Mouse (Mus musculus) hindbrain, embryonic 14.5 days (tissue): ENCODE results near the gene Card14. TPM values are rescaled to one million over a fixed set of nuclear protein-coding genes. Genes with fewer than 3 reads are reported as not detected.

ENCODE experiments used
- ATAC-seq: fragments of 200-750 bp; cut with Nextera tagmentation; 2 replicates; pipeline ENCODE4 v1.8.0; 2017; ENCODE audit warnings: moderate number of reproducible peaks, mild to moderate bottlenecking, moderate TSS enrichment, moderate library complexity; ENCODE audit not compliant: low FRiP score
- DNase-seq: peaks from one replicate; pipeline ENCODE4 v3.0.0-alpha.2; 2015; ENCODE audit warnings: low spot score
- H3K27ac ChIP-seq: fragments of 300-500 bp; sonication (generic); 2 replicates; pipeline ENCODE4 v1.5.1; 2014; ENCODE audit warnings: mild to moderate bottlenecking, moderate library complexity
- H3K27me3 ChIP-seq: fragments of 300-500 bp; sonication (generic); 2 replicates; pipeline ENCODE4 v1.6.1; 2014; ENCODE audit warnings: mild to moderate bottlenecking, low read length, mixed read lengths; ENCODE audit not compliant: control insufficient read depth, insufficient read depth
- H3K36me3 ChIP-seq: fragments of 300-500 bp; sonication (generic); replicated peaks from 2 replicates; pipeline ENCODE4 v1.6.1; 2014; ENCODE audit not compliant: control insufficient read depth, insufficient read depth
- H3K4me1 ChIP-seq: fragments of 300-500 bp; sonication (generic); replicated peaks from 2 replicates; pipeline ENCODE4 v1.6.1; 2014; ENCODE audit warnings: antibody characterized with exemption, low read length, mixed read lengths; ENCODE audit not compliant: control insufficient read depth, insufficient read depth
- H3K4me2 ChIP-seq: fragments of 300-500 bp; sonication (generic); replicated peaks from 2 replicates; pipeline ENCODE4 v1.6.1; 2014; ENCODE audit warnings: mild to moderate bottlenecking, moderate library complexity
- H3K4me3 ChIP-seq: fragments of 300-500 bp; sonication (generic); replicated peaks from 2 replicates; pipeline ENCODE4 v1.5.1; 2014; ENCODE audit warnings: mild to moderate bottlenecking, low read length
- H3K9ac ChIP-seq: fragments of 300-500 bp; sonication (generic); 2 replicates; pipeline ENCODE4 v1.6.1; 2014
- H3K9me3 ChIP-seq: fragments of 300-500 bp; sonication (generic); 2 replicates; pipeline ENCODE4 v1.6.1; 2016; ENCODE audit warnings: low read length; ENCODE audit not compliant: control insufficient read depth
- WGBS: fragments of 180-500 bp; shearing (Covaris S2); extraction: QIAGEN DNeasy Blood & Tissue Kit; methylation state at CpG from one replicate; pipeline ENCODE4 v1.1.7; 2014; 5-methylcytosine and 5-hydroxymethylcytosine counted together
- polyA plus RNA-seq: library from polyadenylated mRNA; unstranded; fragments of >200 nt; fragmentation: Nextera tagmentation; extraction: Ambion mirVana; gene quantifications from 2 replicates; pipeline ENCODE4 v1.2.1, GENCODE M21; 2014

Card14 gene
- polyA plus RNA-seq, 1 experiment from 2014 or later, result 0.16 TPM

DNA sequence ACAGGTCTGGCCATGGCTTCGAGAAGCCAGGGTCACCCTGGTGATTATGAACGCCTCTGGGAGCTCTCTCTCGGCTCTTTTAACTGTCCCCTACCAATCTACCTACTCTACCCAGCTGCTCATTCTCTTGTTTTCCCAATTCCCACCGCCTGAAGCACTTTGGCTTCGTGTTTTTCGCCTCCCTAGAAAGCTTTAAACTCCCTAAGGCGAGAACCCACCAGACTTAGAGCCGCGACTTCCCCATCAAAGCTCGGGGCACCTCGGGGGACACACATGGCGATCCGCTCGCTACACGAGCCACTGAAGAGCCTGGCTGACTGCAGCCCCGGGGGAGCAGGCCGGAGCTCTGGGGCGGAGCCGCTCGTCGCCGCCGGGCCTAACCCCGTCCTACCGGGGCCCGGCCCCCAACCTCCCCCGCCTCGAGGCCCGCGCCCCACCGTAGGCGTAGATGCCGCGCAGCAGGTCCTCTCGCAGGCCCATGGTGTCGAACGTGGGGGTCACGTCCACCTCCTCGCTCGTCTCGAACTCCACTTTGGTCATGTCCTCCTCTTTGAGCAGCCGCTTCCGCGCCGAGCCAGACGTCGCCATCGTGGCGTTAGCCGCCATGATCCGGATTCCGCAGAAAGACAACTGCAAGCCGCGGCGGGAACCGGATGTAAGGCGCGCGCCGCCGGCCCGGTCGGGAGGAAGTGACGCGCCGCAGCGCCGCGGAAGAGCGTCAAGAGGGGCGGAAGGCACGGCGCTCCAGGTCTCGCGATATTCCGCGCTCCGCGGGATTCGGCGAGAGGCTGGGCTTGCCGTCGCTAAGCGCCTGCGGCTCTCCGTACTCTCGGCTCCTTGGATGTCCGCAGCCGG, 8.0 kb upstream of the Card14 start, which contains the start of gene Eif4a3:
Gene Eif4a3, minus strand, starts transcription at position 699 of the 855 bp plus-strand sequence.
- H3K9me3 ChIP-seq, result no peaks in the 10 kb centered on the region
- H3K27ac ChIP-seq, result peak within 1 kb of the TSS; percentile 94
- H3K4me3 ChIP-seq, result peak within 1 kb of the TSS; percentile 68
- H3K9ac ChIP-seq, result peak within 1 kb of the TSS; percentile 87
- DNase-seq (peak; percentile 100), ATAC-seq (peak; percentile 97)
- H3K4me2 ChIP-seq, result peak within 1 kb of the TSS; percentile 74
- under 1% methylated on average over 84 of the region's 89 CpGs for WGBS
- peaks cover 37% of the 10 kb centered on the region for H3K36me3 ChIP-seq
- no peaks in the 10 kb centered on the region for H3K27me3 ChIP-seq
- peaks cover 10% of the 10 kb centered on the region for H3K4me1 ChIP-seq

DNA sequence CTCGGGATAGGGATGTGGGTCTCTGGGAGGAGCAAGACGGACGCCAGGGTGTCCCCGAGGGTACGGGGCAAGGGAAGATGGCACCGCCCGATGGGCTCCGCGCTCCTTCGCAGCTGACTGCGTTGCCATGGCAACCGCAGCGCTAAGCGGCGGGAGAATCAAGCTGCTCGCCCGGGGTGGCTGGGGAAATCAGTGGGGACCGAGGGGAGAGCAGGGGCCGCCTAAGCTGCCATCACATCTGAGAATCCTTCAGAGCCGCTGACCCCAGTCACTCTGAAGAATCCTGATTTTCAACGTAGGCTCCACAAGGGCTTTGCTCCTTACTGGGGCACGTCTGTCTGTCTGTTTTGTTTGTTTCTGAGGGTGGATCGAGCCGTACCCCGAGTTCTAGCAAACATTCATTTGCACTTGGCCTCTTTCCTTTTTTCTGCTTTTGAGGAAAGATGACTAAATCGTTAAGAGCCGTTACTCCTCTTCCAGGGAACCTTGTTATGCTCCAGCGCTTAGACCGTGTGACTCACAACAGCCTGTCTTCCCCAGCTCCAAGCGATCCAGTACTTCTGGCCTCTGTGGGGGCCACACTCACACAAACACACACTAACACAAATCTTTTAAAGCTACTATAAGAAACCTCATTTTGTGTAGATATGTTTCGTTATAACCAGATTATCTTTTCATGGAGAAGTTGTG, 7.2 kb upstream of the Card14 start:
- Histone ChIP-seq H3K27me3 (no peaks in the 10 kb centered on the region), H3K4me2 (peak overlapping the region; percentile 74), H3K4me1 (peaks cover 10% of the 10 kb centered on the region), H3K36me3 (peaks cover 29% of the 10 kb centered on the region), H3K9ac (peak overlapping the region; percentile 87), H3K9me3 (no peaks in the 10 kb centered on the region), H3K27ac (peak overlapping the region; percentile 94), H3K4me3 (peak overlapping the region; percentile 68)
- ATAC-seq, result no peak
- DNase-seq, result peak; percentile 32
- WGBS, result 1% methylated on average over 31 of the region's 31 CpGs

DNA sequence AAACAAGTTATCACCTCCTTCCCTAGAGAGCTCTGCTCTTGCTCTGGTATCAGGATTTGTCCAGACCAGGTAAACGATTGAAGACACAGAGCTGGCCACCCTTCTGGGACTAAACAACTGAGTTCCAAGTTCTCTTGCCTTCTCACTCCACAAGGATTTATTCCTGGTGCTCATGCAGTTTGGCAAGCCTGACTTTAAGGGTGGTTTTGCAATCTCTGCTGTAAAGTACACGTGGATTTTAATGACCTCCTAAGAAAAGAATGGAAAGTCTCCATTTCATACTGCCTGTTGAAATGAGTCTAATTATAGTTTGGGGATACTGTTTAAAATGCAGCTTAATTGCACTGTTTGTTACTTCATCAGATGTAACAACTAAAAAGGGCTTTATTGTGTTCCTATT, 6.6 kb upstream of the Card14 start:
- ATAC-seq (no peak), DNase-seq (no peak)
- H3K9ac ChIP-seq, result 0 out of 2 replicates have a peak overlapping the region, but pooled peaks have one; percentile 87
- peaks cover 10% of the 10 kb centered on the region for H3K4me1 ChIP-seq
- no peaks in the 10 kb centered on the region for H3K27me3 ChIP-seq
- 39% methylated on average over 2 of the region's 2 CpGs for WGBS
- H3K9me3 ChIP-seq, result no peaks in the 10 kb centered on the region
- H3K36me3 ChIP-seq, result peaks cover 23% of the 10 kb centered on the region
- peak overlapping the region; percentile 68; the same call in 1 of the 2 replicates for H3K4me3 ChIP-seq
- H3K27ac ChIP-seq, result no peak overlapping the region
- H3K4me2 ChIP-seq, result peak overlapping the region; percentile 74; the same call in 1 of the 2 replicates

DNA sequence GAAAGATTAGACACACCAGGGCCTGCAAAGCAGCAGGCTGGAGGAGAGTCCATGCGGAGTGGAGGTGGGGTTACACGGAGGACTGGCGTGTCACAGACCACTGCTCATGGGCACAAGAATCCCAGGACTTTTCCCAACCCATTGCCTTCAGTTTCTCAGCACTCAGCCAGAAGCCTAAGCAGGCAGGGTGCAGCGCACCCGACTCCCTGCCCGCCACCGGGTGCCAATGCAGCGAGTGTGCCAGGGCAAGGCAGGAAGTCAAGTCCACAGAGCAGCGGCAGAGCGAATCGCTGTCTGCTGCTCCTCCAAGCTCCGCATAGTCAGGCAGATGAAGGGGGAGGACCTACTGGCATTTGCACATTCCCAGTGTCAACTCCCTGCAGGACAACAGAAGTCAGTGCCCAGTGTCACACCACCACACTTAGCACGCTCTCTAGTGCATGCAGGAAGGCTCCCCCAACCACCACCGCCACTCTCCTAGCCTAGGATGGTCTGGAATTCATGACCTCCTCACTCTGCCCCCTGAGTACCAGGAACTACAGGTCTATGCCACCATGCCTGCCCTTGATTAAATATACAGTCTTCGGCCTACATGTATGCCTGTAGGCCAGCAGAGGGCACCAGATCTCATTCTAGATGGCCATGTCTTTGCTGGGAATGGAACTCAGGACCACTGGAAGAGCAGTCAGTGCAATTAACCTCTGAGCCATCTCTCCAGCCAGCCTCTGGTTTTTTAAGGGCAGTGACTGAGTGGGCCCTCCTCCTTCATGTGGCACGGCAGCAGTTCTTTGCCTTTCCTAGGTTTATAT, 2.5 kb upstream of the Card14 start:
- Histone ChIP-seq H3K4me2 (no peak overlapping the region), H3K9ac (no peak overlapping the region), H3K4me3 (no peak overlapping the region), H3K27me3 (0 out of 2 replicates have a peak, but pooled peaks cover under 1% of the 10 kb centered on the region), H3K4me1 (no peaks in the 10 kb centered on the region; the same call in 1 of the 2 replicates), H3K36me3 (no peaks in the 10 kb centered on the region), H3K9me3 (no peaks in the 10 kb centered on the region), H3K27ac (no peak overlapping the region)
- DNase-seq (peak; percentile 71), ATAC-seq (0 out of 2 replicates have a peak, but pooled peaks have one; percentile 46)
- 45% methylated on average over 16 of the region's 16 CpGs for WGBS

- H3K9ac ChIP-seq, result no peak overlapping the region
- H3K27me3 ChIP-seq, result 0 out of 2 replicates have a peak, but pooled peaks cover 7% of the 10 kb centered on the region
- 65% methylated on average over 13 of the region's 13 CpGs for WGBS
- no peaks in the 10 kb centered on the region for H3K9me3 ChIP-seq
- no peaks in the 10 kb centered on the region for H3K36me3 ChIP-seq
- DNase-seq (no peak), ATAC-seq (no peak)
- H3K4me1 ChIP-seq, result no peaks in the 10 kb centered on the region
- H3K4me2 ChIP-seq, result no peak overlapping the region
- H3K4me3 ChIP-seq, result no peak overlapping the region
- H3K27ac ChIP-seq, result no peak overlapping the region
Observed at GRCm38 (mm10) chr11:119306762-119307657, 558 bp upstream of the Card14 start.

- Histone ChIP-seq H3K4me1 (no peaks in the 10 kb centered on the region), H3K36me3 (no peaks in the 10 kb centered on the region), H3K27ac (no peak overlapping the region), H3K4me3 (no peak overlapping the region), H3K4me2 (no peak overlapping the region), H3K27me3 (0 out of 2 replicates have a peak, but pooled peaks cover 7% of the 10 kb centered on the region), H3K9ac (0 out of 2 replicates have a peak overlapping the region, but pooled peaks have one; percentile 20), H3K9me3 (no peaks in the 10 kb centered on the region)
- 33% methylated on average over 11 of the region's 11 CpGs for WGBS
- DNase-seq (no peak), ATAC-seq (no peak)
Observed at GRCm38 (mm10) chr11:119307916-119308315, 348 bp downstream of the Card14 start.

GRCm38 (mm10) chr11:119310621-119311020, 3.1 kb downstream of the Card14 start:
- ATAC-seq, result no peak
- H3K4me1 ChIP-seq, result no peaks in the 10 kb centered on the region
- no peak for DNase-seq
- H3K9ac ChIP-seq, result no peak overlapping the region
- no peak overlapping the region for H3K4me2 ChIP-seq
- WGBS, result 11% methylated on average over 10 of the region's 10 CpGs
- H3K36me3 ChIP-seq, result no peaks in the 10 kb centered on the region
- no peak overlapping the region for H3K27ac ChIP-seq
- no peak overlapping the region for H3K4me3 ChIP-seq
- no peaks in the 10 kb centered on the region for H3K9me3 ChIP-seq
- H3K27me3 ChIP-seq, result 0 out of 2 replicates have a peak, but pooled peaks cover 7% of the 10 kb centered on the region

DNA sequence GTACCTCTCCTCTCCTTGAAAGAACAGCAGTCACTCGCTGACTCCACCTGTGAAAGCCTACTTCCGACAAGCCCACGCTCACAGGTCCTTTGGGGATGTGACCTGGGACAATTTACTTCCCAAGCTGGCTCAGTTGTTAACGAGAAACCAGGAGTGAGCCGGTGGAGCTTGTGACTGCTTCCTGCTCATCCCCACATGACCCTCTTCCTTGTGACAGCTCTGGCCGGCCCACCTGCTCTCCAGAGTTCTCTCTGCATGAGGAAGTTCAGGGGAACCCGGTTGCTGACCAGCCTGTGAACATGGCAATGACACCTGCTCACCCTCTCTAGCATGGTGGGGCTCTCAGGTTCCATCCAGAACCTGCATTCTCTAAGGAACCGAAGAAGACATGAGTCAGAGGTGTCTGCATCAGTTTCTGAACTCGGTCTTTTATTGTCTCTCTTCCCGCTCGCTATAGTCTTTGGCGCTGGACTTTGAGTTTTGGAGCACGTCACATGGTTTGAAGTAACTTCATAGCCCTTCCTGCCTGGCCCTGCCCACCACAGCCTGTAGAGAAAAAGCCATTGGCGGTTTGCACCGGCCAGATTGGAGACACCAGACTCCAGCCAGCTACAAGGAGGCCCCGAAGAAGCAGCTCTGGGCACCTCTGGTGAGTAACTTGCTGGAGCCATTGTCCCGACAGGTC, 6.8 kb downstream of the Card14 start:
- Histone ChIP-seq H3K36me3 (no peaks in the 10 kb centered on the region), H3K4me2 (no peak overlapping the region), H3K27ac (no peak overlapping the region), H3K9ac (no peak overlapping the region), H3K9me3 (no peaks in the 10 kb centered on the region), H3K27me3 (0 out of 2 replicates have a peak, but pooled peaks cover 7% of the 10 kb centered on the region), H3K4me3 (no peak overlapping the region), H3K4me1 (no peaks in the 10 kb centered on the region)
- WGBS, result 82% methylated on average over 17 of the region's 17 CpGs
- ATAC-seq (no peak), DNase-seq (no peak)
